Mouse (Mus musculus) frontal cortex, postnatal 10 days (tissue): ENCODE data around the gene Slc16a10.
"Not testable (repeated sequence)": the region's sequence is repeated elsewhere in the genome, so short reads cannot be mapped to it uniquely, and the experiment has no call there.

Experiments used
- DNase-seq, 2 experiments: peaks; one replicate each; pipeline ENCODE4 v3.0.0; 2022; ENCODE audit warnings: low spot score in 2 of 2, mixed read lengths in 1 of 2

The Slc16a10 gene

GRCm38 (mm10) chr10:40025560-40025959 is 116.5 kb downstream of the Slc16a10 start:
- DNase-seq = no peak

GRCm38 (mm10) chr10:40024554-40025428 is 117.3 kb downstream of the Slc16a10 start, which contains the start of gene Mfsd4b1:
Gene Mfsd4b1 (minus strand): TSS chr10:40025268.
- DNase-seq = peak; percentile 84 to 86

GRCm38 (mm10) chr10:40020401-40020800 is 121.7 kb downstream of the Slc16a10 start:
- no peak for DNase-seq

- DNase-seq = no peak
These were observed 122.6 kb downstream of the Slc16a10 start for GRCm38 (mm10) chr10:40019492-40019891.

- DNase-seq = no peak
These were observed 123.7 kb downstream of the Slc16a10 start for GRCm38 (mm10) chr10:40018261-40018860.

GRCm38 (mm10) chr10:40009591-40009990 is 132.5 kb downstream of the Slc16a10 start:
- DNase-seq = no peak

GRCm38 (mm10) chr10:40008847-40009246 is 133.2 kb downstream of the Slc16a10 start:
- not testable (repeated sequence) for DNase-seq

GRCm38 (mm10) chr10:40007953-40008352 is 134.1 kb downstream of the Slc16a10 start:
- no peak for DNase-seq

- DNase-seq = no peak
These were observed 135.1 kb downstream of the Slc16a10 start for GRCm38 (mm10) chr10:40006963-40007362.

- no peak for DNase-seq
These were observed 141.3 kb downstream of the Slc16a10 start for GRCm38 (mm10) chr10:40000746-40001145.

GRCm38 (mm10) chr10:39991155-39991554 is 150.9 kb downstream of the Slc16a10 start:
- no peak for DNase-seq

GRCm38 (mm10) chr10:39986466-39986865 is 155.6 kb downstream of the Slc16a10 start, which contains the start of gene Mfsd4b5:
Gene Mfsd4b5 (minus strand): TSS chr10:39986646.
- no peak for DNase-seq
